Mouse (Mus musculus) E14TG2a.4 (cell line): ENCODE measurements around the gene Rtn2.

Experiments
- H3K27me3 ChIP-seq: 2 replicates; pipeline ENCODE4 v1.6.1; 2014; ENCODE audit warnings: low read length, control low read depth; ENCODE audit not compliant: insufficient read depth
- H3K36me3 ChIP-seq: 2 replicates; pipeline ENCODE4 v1.6.1; 2014; ENCODE audit warnings: low read length, control low read depth; ENCODE audit not compliant: insufficient read depth
- H3K4me1 ChIP-seq: replicated peaks from 2 replicates; pipeline ENCODE4 v1.6.1; 2014; ENCODE audit warnings: low read depth, low read length, control low read depth
- H3K4me3 ChIP-seq: replicated peaks from 2 replicates; pipeline ENCODE4 v1.5.1; 2014; ENCODE audit warnings: mild to moderate bottlenecking, low read length
- H3K9me3 ChIP-seq: 2 replicates; pipeline ENCODE4 v1.6.1; 2014; ENCODE audit warnings: low read length, control low read depth
- CTCF ChIP-seq: conservative IDR thresholded peaks from 2 replicates; pipeline ENCODE4 v1.5.1; 2014; ENCODE audit warnings: low read length
- NANOG ChIP-seq: IDR thresholded peaks from 2 replicates; pipeline ENCODE4 v1.6.1; 2014; ENCODE audit warnings: borderline replicate concordance, low read length, mixed read lengths
- POU5F1 ChIP-seq: IDR thresholded peaks from 2 replicates; pipeline ENCODE4 v1.6.1; 2014; ENCODE audit warnings: low read length, borderline replicate concordance

The Rtn2 gene

DNA sequence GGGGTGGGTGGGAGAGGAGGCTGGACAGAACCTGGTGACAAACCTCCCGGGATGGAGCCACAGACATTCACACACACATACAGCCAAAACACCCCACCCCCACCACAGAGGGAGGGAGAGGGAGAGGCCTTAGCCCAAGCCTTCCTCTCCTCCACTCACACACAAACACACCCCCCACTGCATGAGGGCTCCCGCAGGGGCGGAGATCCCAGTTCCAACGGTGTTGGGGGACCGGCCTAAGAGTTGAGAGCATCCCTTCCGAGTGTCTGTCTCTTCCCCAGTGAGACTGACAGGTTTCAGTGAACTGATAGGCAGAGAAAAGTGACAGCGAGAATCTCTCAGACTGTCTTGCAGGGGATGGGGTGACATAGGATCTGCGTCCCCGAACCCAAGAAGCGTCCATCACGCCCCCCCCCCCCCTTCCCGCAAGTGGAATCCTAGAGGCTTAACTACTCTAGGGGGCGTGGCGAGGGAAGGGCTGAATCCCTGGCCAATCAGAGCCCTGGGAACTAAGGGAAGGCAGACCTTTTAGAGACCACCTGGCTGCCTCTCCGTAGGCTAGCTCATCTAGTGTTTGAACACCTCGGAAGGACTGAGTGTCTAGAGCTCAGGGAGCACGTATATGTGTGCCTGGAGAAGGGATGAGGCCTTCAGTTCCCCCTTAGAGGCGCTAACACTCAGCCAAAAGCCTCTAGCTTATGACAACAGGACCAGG is 25.5 kb downstream of the Rtn2 start:
- Histone ChIP-seq H3K27me3 (peaks cover 52% of the 10 kb centered on the region), H3K4me1 (peaks cover 55% of the 10 kb centered on the region), H3K4me3 (peak overlapping the region; percentile 93), H3K36me3 (no peaks in the 10 kb centered on the region), H3K9me3 (no peaks in the 10 kb centered on the region)
- TF ChIP-seq NANOG (no peak), CTCF (no peak), POU5F1 (no peak)

GRCm38 (mm10) chr7:19308454-19309277 is 26.2 kb downstream of the Rtn2 start:
- peaks cover 49% of the 10 kb centered on the region for H3K4me1 ChIP-seq
- no peaks in the 10 kb centered on the region for H3K36me3 ChIP-seq
- H3K9me3 ChIP-seq = no peaks in the 10 kb centered on the region
- H3K4me3 ChIP-seq = peak overlapping the region; percentile 93
- peaks cover 54% of the 10 kb centered on the region for H3K27me3 ChIP-seq
- no peak for TF ChIP-seq POU5F1
- no peak for TF ChIP-seq CTCF
- no peak for TF ChIP-seq NANOG

- no peaks in the 10 kb centered on the region for H3K9me3 ChIP-seq
- H3K27me3 ChIP-seq = peaks cover 54% of the 10 kb centered on the region
- H3K4me3 ChIP-seq = peak overlapping the region; percentile 93
- no peaks in the 10 kb centered on the region for H3K36me3 ChIP-seq
- H3K4me1 ChIP-seq = peaks cover 42% of the 10 kb centered on the region
- no peak for TF ChIP-seq CTCF
- TF ChIP-seq POU5F1 = no peak
- no peak for TF ChIP-seq NANOG
Measured at GRCm38 (mm10) chr7:19309278-19309883, 27.0 kb downstream of the Rtn2 start.

DNA sequence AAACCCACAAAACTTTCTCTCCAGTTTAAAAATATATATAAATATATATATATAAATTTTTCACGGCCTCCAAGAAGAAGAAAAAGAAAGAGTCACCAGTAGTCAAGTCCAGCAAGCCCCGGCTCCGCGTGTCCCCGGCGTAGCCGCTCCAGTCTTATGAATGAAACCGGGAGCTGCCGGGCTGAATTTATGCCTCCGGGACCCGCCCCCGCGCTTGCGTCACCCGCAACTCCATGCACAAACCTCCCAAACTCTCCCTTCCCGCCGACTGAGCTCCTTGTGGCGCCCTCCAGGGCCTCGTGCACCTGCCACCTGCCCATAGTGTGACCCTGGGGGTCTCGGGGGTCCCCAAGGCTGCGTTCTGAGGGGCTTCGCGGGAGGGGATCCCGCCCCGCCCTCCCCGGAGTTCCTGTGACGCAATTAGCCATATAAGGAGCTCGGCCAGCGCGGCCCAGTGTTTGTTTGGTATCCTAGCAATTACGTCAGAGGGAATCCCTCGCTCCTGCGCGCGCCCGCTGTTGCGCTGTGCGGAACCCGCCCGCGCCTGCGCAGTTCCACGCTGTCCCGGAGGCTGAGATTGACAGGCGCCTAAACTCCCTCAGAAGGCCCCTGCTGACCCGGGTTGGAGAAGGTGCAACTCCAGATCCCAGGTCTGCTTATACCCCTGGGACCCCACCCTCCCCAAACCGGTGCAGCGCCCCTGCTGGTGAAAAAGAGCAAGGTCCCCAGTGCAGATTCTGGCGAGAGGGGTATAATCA is 27.6 kb downstream of the Rtn2 start, which contains the start of gene Fosb:
TSS of gene Fosb (minus strand) at position 168 of the 758 bp plus-strand sequence.
- Histone ChIP-seq H3K36me3 (no peaks in the 10 kb centered on the region), H3K4me1 (peaks cover 35% of the 10 kb centered on the region)
- no peak for TF ChIP-seq NANOG
- no peak for TF ChIP-seq POU5F1
- peak; percentile 29; the same call in 1 of the 2 replicates for TF ChIP-seq CTCF

GRCm38 (mm10) chr7:19311991-19312390 is 29.6 kb downstream of the Rtn2 start:
- Histone ChIP-seq H3K27me3 (peaks cover 39% of the 10 kb centered on the region), H3K4me1 (peaks cover 29% of the 10 kb centered on the region)
- TF ChIP-seq CTCF (no peak), POU5F1 (no peak), NANOG (no peak)

More for the DNA sequence above, 27.6 kb downstream of the Rtn2 start, which contains the start of gene Fosb:
- H3K4me3 ChIP-seq = peak within 1 kb of the TSS; percentile 93
- H3K9me3 ChIP-seq = no peaks in the 10 kb centered on the region
- H3K27me3 ChIP-seq = peaks cover 48% of the 10 kb centered on the region

GRCm38 (mm10) chr7:19314033-19314432 is 31.6 kb downstream of the Rtn2 start:
- no peaks in the 10 kb centered on the region for H3K36me3 ChIP-seq
- H3K4me1 ChIP-seq = peaks cover 11% of the 10 kb centered on the region
- peaks cover 46% of the 10 kb centered on the region for H3K27me3 ChIP-seq
- H3K9me3 ChIP-seq = no peaks in the 10 kb centered on the region
- H3K4me3 ChIP-seq = no peak overlapping the region
- TF ChIP-seq CTCF (no peak), NANOG (no peak), POU5F1 (no peak)

More at GRCm38 (mm10) chr7:19311991-19312390, 29.6 kb downstream of the Rtn2 start:
- Histone ChIP-seq H3K4me3 (no peak overlapping the region), H3K9me3 (no peaks in the 10 kb centered on the region), H3K36me3 (no peaks in the 10 kb centered on the region)

DNA sequence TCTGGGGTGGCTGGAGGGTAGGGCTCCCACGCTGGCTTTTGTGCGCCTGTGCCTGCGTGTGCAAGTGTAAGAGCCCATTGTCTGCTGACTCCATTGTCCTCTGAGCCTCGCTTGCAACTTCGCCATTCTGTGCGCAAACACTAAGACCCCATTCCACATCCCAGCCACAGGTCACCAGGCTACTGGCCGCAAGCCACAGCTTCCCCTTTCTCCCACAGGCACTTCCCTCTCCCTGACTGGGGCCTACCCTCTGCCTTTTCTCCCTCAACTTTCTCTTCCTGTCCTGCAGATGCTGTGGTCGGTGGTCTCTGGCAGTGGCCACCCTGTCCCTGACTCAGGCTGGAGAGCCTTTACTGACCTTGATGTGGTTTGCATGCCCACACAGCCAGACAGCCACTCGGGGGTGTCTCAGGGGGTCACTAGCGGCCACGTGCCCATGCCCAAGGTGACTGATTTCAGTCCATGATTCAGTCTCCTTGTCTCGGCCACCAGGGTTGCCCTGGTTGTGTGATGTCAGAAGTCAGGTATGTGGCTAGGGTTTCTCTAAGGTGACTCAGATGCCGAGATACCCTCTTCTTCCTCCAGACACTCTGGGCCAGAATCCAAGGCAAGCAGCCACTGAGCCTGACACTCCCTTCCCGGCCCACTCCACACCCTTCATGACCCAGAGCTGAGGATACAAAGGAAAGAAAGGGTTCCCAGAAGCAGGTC is 34.2 kb downstream of the Rtn2 start:
- Histone ChIP-seq H3K4me1 (peaks cover 8% of the 10 kb centered on the region), H3K36me3 (no peaks in the 10 kb centered on the region), H3K27me3 (peaks cover 48% of the 10 kb centered on the region), H3K4me3 (no peak overlapping the region), H3K9me3 (no peaks in the 10 kb centered on the region)
- TF ChIP-seq CTCF = no peak
- TF ChIP-seq NANOG = no peak
- TF ChIP-seq POU5F1 = no peak
